Mouse (Mus musculus): ENCODE measurements around the gene Alb. TPM values are rescaled to one million over a fixed set of nuclear protein-coding genes. Genes with fewer than 3 reads are reported as not detected.

Alb gene
- polyA plus RNA-seq, 1 experiment, result 25.8 TPM

GRCm38 (mm10) chr5:90509828-90510592 lies 49.3 kb downstream of the Alb start:
- H3K4me1 ChIP-seq (ENCODE audit: control insufficient read depth, insufficient read depth, insufficient read length, low read length), result no peaks in the 10 kb centered on the region

GRCm38 (mm10) chr5:90512288-90512955 lies 51.7 kb downstream of the Alb start:
- no peaks in the 10 kb centered on the region for H3K4me1 ChIP-seq (ENCODE audit: control insufficient read depth, insufficient read depth, insufficient read length, low read length)
- H3K27ac ChIP-seq (replicated peaks; ENCODE audit: low read depth, low read length), result no peak overlapping the region
- H3K4me3 ChIP-seq (ENCODE audit: insufficient read depth, low read depth, low read length), result no peak overlapping the region

More at GRCm38 (mm10) chr5:90509828-90510592, 49.3 kb downstream of the Alb start:
- Histone ChIP-seq H3K4me3 (ENCODE audit: insufficient read depth, low read depth, low read length) (no peak overlapping the region), H3K27ac (replicated peaks; ENCODE audit: low read depth, low read length) (no peak overlapping the region)

- Histone ChIP-seq H3K4me1 (ENCODE audit: control insufficient read depth, insufficient read depth, insufficient read length, low read length) (no peaks in the 10 kb centered on the region), H3K27ac (replicated peaks; ENCODE audit: low read depth, low read length) (no peak overlapping the region), H3K4me3 (ENCODE audit: insufficient read depth, low read depth, low read length) (no peak overlapping the region)
Observed at GRCm38 (mm10) chr5:90515561-90515960, 54.9 kb downstream of the Alb start.

- H3K4me3 ChIP-seq (ENCODE audit: insufficient read depth, low read depth, low read length), result no peak within 1 kb of the TSS
- no peak within 1 kb of the TSS for H3K27ac ChIP-seq (replicated peaks; ENCODE audit: low read depth, low read length)
- no peaks in the 10 kb centered on the region for H3K4me1 ChIP-seq (ENCODE audit: control insufficient read depth, insufficient read depth, insufficient read length, low read length)
Observed at GRCm38 (mm10) chr5:90518356-90519100, 57.8 kb downstream of the Alb start, which contains the start of gene Afm. Gene Afm (plus strand): TSS chr5:90518932.

Other genes starting within 250 kb of the Alb start
- gene Cox18, start 236.9 kb upstream of the Alb start, polyA plus RNA-seq (2012; ENCODE audit: insufficient read depth, insufficient read length, missing spikeins), result 23.2 and 24.3 TPM in 2 replicates
- gene Ankrd17, start 94.3 kb upstream of the Alb start, polyA plus RNA-seq (2012; ENCODE audit: insufficient read depth, insufficient read length, missing spikeins), result 28.7 and 31.2 TPM in 2 replicates
- gene Gm9958, start 93.7 kb upstream of the Alb start, polyA plus RNA-seq (2012; ENCODE audit: insufficient read depth, insufficient read length, missing spikeins), result 0.88 and 1.6 TPM in 2 replicates
- not detected in 2 replicates for gene Afp, start 29.8 kb downstream of the Alb start, polyA plus RNA-seq (2012; ENCODE audit: insufficient read depth, insufficient read length, missing spikeins)
- gene Afm, start 58.0 kb downstream of the Alb start, polyA plus RNA-seq (2012; ENCODE audit: insufficient read depth, insufficient read length, missing spikeins), result not detected in 2 replicates
- gene 5830473C10Rik, start 100.2 kb downstream of the Alb start, polyA plus RNA-seq (2012; ENCODE audit: insufficient read depth, insufficient read length, missing spikeins), result not detected in 2 replicates
- 14.0 and 17.0 TPM in 2 replicates for gene Rassf6, start 179.8 kb downstream of the Alb start, polyA plus RNA-seq (2012; ENCODE audit: insufficient read depth, insufficient read length, missing spikeins)

All from brown adipose tissue, adult 24 weeks (tissue).